Mouse (Mus musculus) megakaryocyte-erythroid progenitor cell, adult 5 weeks (primary cell): Measurements from ENCODE around the gene Fam184a. TPM values are rescaled to one million over a fixed set of nuclear protein-coding genes. Genes with fewer than 3 reads are reported as not detected.

Experiments used
- polyA plus RNA-seq: library from polyadenylated mRNA; stranded (reverse); fragments of >175 nt; gene quantifications from 2 replicates; pipeline ENCODE4 v1.2.3, GENCODE M21; 2012

Fam184a gene
- polyA plus RNA-seq: 0.81 and 1.1 TPM in 2 replicates

GRCm38 (mm10) chr10:53750955-53751652 is at the start of gene Fam184a:
Fam184a (minus strand) TSS chr10:53751123.

GRCm38 (mm10) chr10:53630339-53630738 is 120.6 kb downstream of the Fam184a start, which contains the start of gene Mcm9:
Mcm9 (minus strand) TSS chr10:53630439.

GRCm38 (mm10) chr10:53596677-53597120 is 154.2 kb downstream of the Fam184a start, which contains the start of gene Asf1a:
Asf1a (plus strand) TSS chr10:53596757.

Other genes with a start within 250 kb of the Fam184a start
- gene Asf1a, start 154.4 kb downstream of the Fam184a start, polyA plus RNA-seq: 10.0 and 12.1 TPM in 2 replicates
- gene Mcm9, start 120.7 kb downstream of the Fam184a start, polyA plus RNA-seq: 7.4 and 9.2 TPM in 2 replicates